Mouse (Mus musculus): ENCODE results near the gene Mfsd8. TPM values are rescaled to one million over a fixed set of nuclear protein-coding genes. Genes with fewer than 3 reads are reported as not detected.

Gene Mfsd8
- polyA plus RNA-seq, 1 experiment = 1.8 TPM

- Histone ChIP-seq H3K4me3 (ENCODE audit: insufficient read depth, poor library complexity, severe bottlenecking) (no peak overlapping the region), H3K79me3 (ENCODE audit: low read depth) (peaks cover 5% of the 10 kb centered on the region), H3ac (ENCODE audit: control insufficient read depth, insufficient read length, low read depth) (no peak overlapping the region), H3K36me3 (ENCODE audit: control insufficient read depth, insufficient read depth) (peaks cover 99% of the 10 kb centered on the region), H3K79me2 (ENCODE audit: control insufficient read depth, insufficient read depth) (peaks cover 17% of the 10 kb centered on the region), H3K27me3 (ENCODE audit: control insufficient read depth, insufficient read depth, insufficient read length) (no peaks in the 10 kb centered on the region)
- no peak for TF ChIP-seq MYOD1 (IDR thresholded peaks at IDR 0.05; ENCODE audit: control insufficient read depth, insufficient read length, low read depth)
- no peak for TF ChIP-seq FOSL1 (IDR thresholded peaks at IDR 0.05; ENCODE audit: insufficient read depth, low read length, poor library complexity, severe bottlenecking)
- no peak for TF ChIP-seq MYOG (IDR thresholded peaks at IDR 0.05; ENCODE audit: control insufficient read depth, extremely low read depth, insufficient read length)
- no peak for TF ChIP-seq MAX (IDR thresholded peaks at IDR 0.05)
- no peak for TF ChIP-seq CTCF (IDR thresholded peaks at IDR 0.05; ENCODE audit: control insufficient read depth, insufficient read depth, insufficient read length)
- no peak for TF ChIP-seq USF1 (IDR thresholded peaks at IDR 0.05; ENCODE audit: low read depth)
Observed at GRCm38 (mm10) chr3:40813275-40813674, 33.4 kb downstream of the Mfsd8 start.

GRCm38 (mm10) chr3:40809894-40810293 lies 36.8 kb downstream of the Mfsd8 start:
- Histone ChIP-seq H3K79me2 (ENCODE audit: control insufficient read depth, insufficient read depth) (peaks cover 51% of the 10 kb centered on the region), H3K79me3 (ENCODE audit: low read depth) (peaks cover 24% of the 10 kb centered on the region), H3ac (ENCODE audit: control insufficient read depth, insufficient read length, low read depth) (no peak overlapping the region), H3K27me3 (ENCODE audit: control insufficient read depth, insufficient read depth, insufficient read length) (no peaks in the 10 kb centered on the region), H3K4me3 (ENCODE audit: insufficient read depth, poor library complexity, severe bottlenecking) (no peak overlapping the region), H3K36me3 (ENCODE audit: control insufficient read depth, insufficient read depth) (peaks cover 95% of the 10 kb centered on the region)
- TF ChIP-seq CEBPB (IDR thresholded peaks at IDR 0.05; ENCODE audit: low read depth) = no peak
- no peak for TF ChIP-seq MAX (IDR thresholded peaks at IDR 0.05)
- no peak for TF ChIP-seq USF1 (IDR thresholded peaks at IDR 0.05; ENCODE audit: low read depth)
- no peak for TF ChIP-seq MYOG (IDR thresholded peaks at IDR 0.05; ENCODE audit: control insufficient read depth, extremely low read depth, insufficient read length)
- no peak for TF ChIP-seq CTCF (IDR thresholded peaks at IDR 0.05; ENCODE audit: control insufficient read depth, insufficient read depth, insufficient read length)
- no peak for TF ChIP-seq FOSL1 (IDR thresholded peaks at IDR 0.05; ENCODE audit: insufficient read depth, low read length, poor library complexity, severe bottlenecking)
- no peak for TF ChIP-seq MYOD1 (IDR thresholded peaks at IDR 0.05; ENCODE audit: control insufficient read depth, insufficient read length, low read depth)

GRCm38 (mm10) chr3:40808686-40809085 lies 38.0 kb downstream of the Mfsd8 start:
- H3ac ChIP-seq (ENCODE audit: control insufficient read depth, insufficient read length, low read depth) = no peak overlapping the region
- no peak overlapping the region for H3K4me3 ChIP-seq (ENCODE audit: insufficient read depth, poor library complexity, severe bottlenecking)
- H3K27me3 ChIP-seq (ENCODE audit: control insufficient read depth, insufficient read depth, insufficient read length) = no peaks in the 10 kb centered on the region
- H3K79me3 ChIP-seq (ENCODE audit: low read depth) = peaks cover 34% of the 10 kb centered on the region
- peaks cover 63% of the 10 kb centered on the region for H3K79me2 ChIP-seq (ENCODE audit: control insufficient read depth, insufficient read depth)
- no peak for TF ChIP-seq USF1 (IDR thresholded peaks at IDR 0.05; ENCODE audit: low read depth)
- no peak for TF ChIP-seq MYOG (IDR thresholded peaks at IDR 0.05; ENCODE audit: control insufficient read depth, extremely low read depth, insufficient read length)
- no peak for TF ChIP-seq FOSL1 (IDR thresholded peaks at IDR 0.05; ENCODE audit: insufficient read depth, low read length, poor library complexity, severe bottlenecking)
- TF ChIP-seq CEBPB (IDR thresholded peaks at IDR 0.05; ENCODE audit: low read depth) = no peak
- no peak for TF ChIP-seq CTCF (IDR thresholded peaks at IDR 0.05; ENCODE audit: control insufficient read depth, insufficient read depth, insufficient read length)
- no peak for TF ChIP-seq MYOD1 (IDR thresholded peaks at IDR 0.05; ENCODE audit: control insufficient read depth, insufficient read length, low read depth)
- no peak for TF ChIP-seq MAX (IDR thresholded peaks at IDR 0.05)
- peaks cover 94% of the 10 kb centered on the region for H3K36me3 ChIP-seq (ENCODE audit: control insufficient read depth, insufficient read depth)

GRCm38 (mm10) chr3:40806871-40807270 lies 39.8 kb downstream of the Mfsd8 start:
- TF ChIP-seq CTCF (IDR thresholded peaks at IDR 0.05; ENCODE audit: control insufficient read depth, insufficient read depth, insufficient read length) = no peak
- TF ChIP-seq MYOG (IDR thresholded peaks at IDR 0.05; ENCODE audit: control insufficient read depth, extremely low read depth, insufficient read length) = no peak
- no peak for TF ChIP-seq FOSL1 (IDR thresholded peaks at IDR 0.05; ENCODE audit: insufficient read depth, low read length, poor library complexity, severe bottlenecking)
- no peak for TF ChIP-seq CEBPB (IDR thresholded peaks at IDR 0.05; ENCODE audit: low read depth)
- no peak for TF ChIP-seq USF1 (IDR thresholded peaks at IDR 0.05; ENCODE audit: low read depth)
- no peak for TF ChIP-seq MYOD1 (IDR thresholded peaks at IDR 0.05; ENCODE audit: control insufficient read depth, insufficient read length, low read depth)
- no peak for TF ChIP-seq MAX (IDR thresholded peaks at IDR 0.05)
- Histone ChIP-seq H3K36me3 (ENCODE audit: control insufficient read depth, insufficient read depth) (peaks cover 94% of the 10 kb centered on the region), H3K4me3 (ENCODE audit: insufficient read depth, poor library complexity, severe bottlenecking) (no peak overlapping the region), H3K79me3 (ENCODE audit: low read depth) (peaks cover 51% of the 10 kb centered on the region), H3K27me3 (ENCODE audit: control insufficient read depth, insufficient read depth, insufficient read length) (no peaks in the 10 kb centered on the region), H3ac (ENCODE audit: control insufficient read depth, insufficient read length, low read depth) (no peak overlapping the region), H3K79me2 (ENCODE audit: control insufficient read depth, insufficient read depth) (peaks cover 81% of the 10 kb centered on the region)

GRCm38 (mm10) chr3:40800373-40800823 lies 46.3 kb downstream of the Mfsd8 start:
- TF ChIP-seq FOSL1 (IDR thresholded peaks at IDR 0.05; ENCODE audit: insufficient read depth, low read length, poor library complexity, severe bottlenecking) (no peak), CEBPB (IDR thresholded peaks at IDR 0.05; ENCODE audit: low read depth) (no peak), MYOG (IDR thresholded peaks at IDR 0.05; ENCODE audit: control insufficient read depth, extremely low read depth, insufficient read length) (no peak), USF1 (IDR thresholded peaks at IDR 0.05; ENCODE audit: low read depth) (no peak), MYOD1 (IDR thresholded peaks at IDR 0.05; ENCODE audit: control insufficient read depth, insufficient read length, low read depth) (no peak), CTCF (IDR thresholded peaks at IDR 0.05; ENCODE audit: control insufficient read depth, insufficient read depth, insufficient read length) (no peak), MAX (IDR thresholded peaks at IDR 0.05) (no peak)
- Histone ChIP-seq H3K36me3 (ENCODE audit: control insufficient read depth, insufficient read depth) (peaks cover 52% of the 10 kb centered on the region), H3K79me3 (ENCODE audit: low read depth) (peaks cover 48% of the 10 kb centered on the region), H3K79me2 (ENCODE audit: control insufficient read depth, insufficient read depth) (peaks cover 55% of the 10 kb centered on the region), H3K27me3 (ENCODE audit: control insufficient read depth, insufficient read depth, insufficient read length) (no peaks in the 10 kb centered on the region), H3K4me3 (ENCODE audit: insufficient read depth, poor library complexity, severe bottlenecking) (peak overlapping the region; percentile 89), H3ac (ENCODE audit: control insufficient read depth, insufficient read length, low read depth) (peak overlapping the region; percentile 88)

All from C2C12 (cell line).